Mouse (Mus musculus): ENCODE results near the gene Tor2a. TPM values are rescaled to one million over a fixed set of nuclear protein-coding genes. Genes with fewer than 3 reads are reported as not detected.
A peak's percentile ranks its signal among the peaks of the same experiment; 100 is the strongest.

Tor2a gene
- 24.7 and 27.7 TPM in 2 replicates for polyA plus RNA-seq (2015; fragmentation: Nextera tagmentation; extraction: Ambion mirVana)

DNA sequence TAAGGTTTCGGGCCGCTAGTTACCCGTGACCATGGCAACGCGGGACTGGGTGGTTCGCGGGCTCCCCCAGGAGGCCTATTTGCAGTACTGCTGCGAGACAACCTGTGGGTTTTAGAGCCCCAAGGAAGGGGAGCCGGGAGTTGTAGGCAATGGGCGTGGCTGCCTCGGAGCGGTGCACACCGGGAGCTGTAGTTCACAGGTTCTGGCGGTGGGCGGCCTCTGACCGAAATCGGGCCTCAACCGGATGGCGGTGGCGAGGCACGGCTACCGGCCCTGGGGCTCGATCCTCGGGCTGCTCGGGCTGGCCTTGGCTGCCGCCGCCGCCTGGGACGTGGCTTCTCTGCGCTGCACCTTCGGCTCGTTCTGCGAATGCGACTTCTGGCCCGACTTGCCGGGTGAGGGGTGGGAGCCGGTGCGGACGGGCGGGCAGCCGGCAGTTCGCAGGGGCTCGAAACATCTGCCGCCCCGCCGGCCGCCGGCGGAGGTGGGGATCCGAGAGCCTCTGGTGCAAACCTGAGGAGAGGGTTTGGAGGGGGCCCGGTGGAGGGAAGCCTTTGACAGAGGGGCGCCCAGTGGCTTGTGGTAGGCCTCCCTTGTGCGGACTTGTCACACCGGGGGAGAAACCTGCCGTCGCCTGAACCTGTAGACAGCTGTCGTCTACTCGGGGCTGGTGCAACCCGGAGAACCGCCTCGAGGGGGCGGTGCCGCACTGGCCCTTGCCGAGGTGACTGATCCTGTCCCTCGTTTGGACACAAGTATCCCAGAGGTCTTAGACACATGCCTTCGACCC lies at the start of gene Tor2a:
Tor2a (plus strand) TSS at position 179 of the 790 bp plus-strand sequence.
- peak; percentile 90 for ATAC-seq (ENCODE audit: insufficient read depth)
- under 1% methylated on average over 66 of the region's 66 CpGs for WGBS (ENCODE audit: insufficient replicate concordance)
- H3K36me3 ChIP-seq (replicated peaks) = peaks cover 23% of the 10 kb centered on the region

DNA sequence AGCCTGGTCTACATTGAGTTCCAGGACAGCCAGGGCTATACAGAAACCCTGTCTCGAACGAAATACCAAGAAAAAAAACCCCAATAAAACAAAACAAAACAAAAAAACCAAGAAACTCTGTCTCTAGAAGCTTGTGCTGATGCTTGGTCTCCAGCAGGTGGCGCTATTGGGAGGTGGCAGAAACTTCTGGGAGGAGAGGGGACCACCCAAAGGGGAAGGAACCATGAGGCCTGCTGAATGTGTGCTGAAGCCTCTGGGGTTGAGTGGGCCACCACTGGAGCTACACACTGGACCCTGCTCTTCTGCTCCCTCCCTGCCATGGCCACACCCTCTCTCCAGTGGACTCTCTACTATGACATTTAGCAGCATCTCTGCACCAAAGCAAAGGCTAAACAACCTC lies 48.4 kb upstream of the Tor2a start:
- no peaks in the 10 kb centered on the region for H3K9me3 ChIP-seq (replicated peaks)
- WGBS (ENCODE audit: insufficient replicate concordance) = 17% methylated on average over 3 of the region's 3 CpGs
- H3K27ac ChIP-seq (replicated peaks) = no peak overlapping the region
- no peak overlapping the region for H3K4me2 ChIP-seq
- H3K9ac ChIP-seq = no peak overlapping the region
- peaks cover 40% of the 10 kb centered on the region for H3K4me1 ChIP-seq (replicated peaks)
- peaks cover 79% of the 10 kb centered on the region for H3K36me3 ChIP-seq (replicated peaks)
- H3K4me3 ChIP-seq (replicated peaks) = no peak overlapping the region
- ATAC-seq (ENCODE audit: insufficient read depth) = no peak
- no peaks in the 10 kb centered on the region for H3K27me3 ChIP-seq

More for the DNA sequence above, at the start of gene Tor2a:
- Histone ChIP-seq H3K9me3 (replicated peaks) (no peaks in the 10 kb centered on the region), H3K4me2 (peak within 1 kb of the TSS; percentile 96), H3K27me3 (no peaks in the 10 kb centered on the region), H3K27ac (replicated peaks) (peak within 1 kb of the TSS; percentile 79), H3K9ac (peak within 1 kb of the TSS; percentile 71), H3K4me1 (replicated peaks) (peaks cover 18% of the 10 kb centered on the region), H3K4me3 (replicated peaks) (peak within 1 kb of the TSS; percentile 71)

DNA sequence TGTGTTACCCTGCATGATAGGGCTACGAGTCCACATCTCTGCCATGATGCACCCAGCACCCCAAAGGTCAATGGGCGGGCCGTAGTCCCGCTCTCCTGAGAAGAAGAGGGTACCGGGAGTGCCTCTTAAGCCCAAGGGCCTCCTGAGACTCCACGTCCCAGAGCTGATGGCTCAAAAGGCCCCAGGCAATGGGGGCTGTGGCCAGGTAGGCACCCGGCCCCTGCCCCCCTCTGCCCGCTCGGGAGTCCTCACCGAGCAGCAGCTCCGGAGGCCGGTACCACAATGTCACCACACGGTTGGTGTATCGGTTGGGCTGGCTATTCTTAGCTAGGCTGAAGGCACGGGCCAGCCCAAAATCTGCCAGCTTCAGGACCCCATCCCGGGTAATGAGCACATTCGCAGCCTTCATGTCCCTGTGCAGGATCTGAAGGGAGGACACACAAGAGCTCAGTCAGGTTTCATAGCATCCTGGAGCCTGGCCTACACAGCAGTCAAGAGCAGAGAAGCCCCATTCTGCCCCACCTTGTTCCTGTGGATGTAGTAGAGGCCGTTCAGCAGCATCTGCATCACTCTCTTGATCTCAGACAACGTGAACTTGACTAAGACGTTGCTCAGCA lies 47.4 kb upstream of the Tor2a start:
- no peaks in the 10 kb centered on the region for H3K9me3 ChIP-seq (replicated peaks)
- H3K27me3 ChIP-seq = no peaks in the 10 kb centered on the region
- H3K36me3 ChIP-seq (replicated peaks) = peaks cover 70% of the 10 kb centered on the region
- H3K27ac ChIP-seq (replicated peaks) = no peak overlapping the region; the same call in 1 of the 2 replicates
- no peak overlapping the region for H3K4me3 ChIP-seq (replicated peaks)
- WGBS (ENCODE audit: insufficient replicate concordance) = 83% methylated on average over 20 of the region's 20 CpGs
- H3K9ac ChIP-seq = no peak overlapping the region
- H3K4me2 ChIP-seq = no peak overlapping the region
- ATAC-seq (ENCODE audit: insufficient read depth) = no peak
- H3K4me1 ChIP-seq (replicated peaks) = peaks cover 50% of the 10 kb centered on the region

DNA sequence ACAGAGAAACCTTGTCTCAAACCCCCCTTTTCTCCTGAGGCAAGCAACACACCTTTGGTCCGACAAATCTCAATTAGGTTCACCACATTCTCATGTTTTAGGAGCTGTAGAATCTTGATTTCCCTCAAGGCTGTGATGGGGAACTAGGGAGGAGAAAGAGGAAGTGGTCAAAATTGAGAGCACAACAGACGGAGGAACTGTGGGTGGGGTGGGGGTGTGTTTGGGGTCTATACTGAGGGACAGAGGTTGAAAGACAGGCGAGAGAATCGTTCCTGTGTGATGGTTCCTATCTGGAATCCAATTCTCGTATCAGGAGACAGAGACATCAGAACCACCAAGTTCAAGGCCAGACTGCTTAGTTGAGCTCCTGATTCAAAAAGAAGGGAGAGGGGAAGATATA lies 46.6 kb upstream of the Tor2a start:
- no peak for ATAC-seq (ENCODE audit: insufficient read depth)
- Histone ChIP-seq H3K4me2 (peak overlapping the region; percentile 18), H3K4me1 (replicated peaks) (peaks cover 58% of the 10 kb centered on the region), H3K9ac (no peak overlapping the region), H3K9me3 (replicated peaks) (no peaks in the 10 kb centered on the region), H3K36me3 (replicated peaks) (peaks cover 62% of the 10 kb centered on the region), H3K27me3 (no peaks in the 10 kb centered on the region), H3K27ac (replicated peaks) (no peak overlapping the region; the same call in 1 of the 2 replicates), H3K4me3 (replicated peaks) (no peak overlapping the region; the same call in 1 of the 2 replicates)
- 38% methylated on average over 5 of the region's 5 CpGs for WGBS (ENCODE audit: insufficient replicate concordance)

DNA sequence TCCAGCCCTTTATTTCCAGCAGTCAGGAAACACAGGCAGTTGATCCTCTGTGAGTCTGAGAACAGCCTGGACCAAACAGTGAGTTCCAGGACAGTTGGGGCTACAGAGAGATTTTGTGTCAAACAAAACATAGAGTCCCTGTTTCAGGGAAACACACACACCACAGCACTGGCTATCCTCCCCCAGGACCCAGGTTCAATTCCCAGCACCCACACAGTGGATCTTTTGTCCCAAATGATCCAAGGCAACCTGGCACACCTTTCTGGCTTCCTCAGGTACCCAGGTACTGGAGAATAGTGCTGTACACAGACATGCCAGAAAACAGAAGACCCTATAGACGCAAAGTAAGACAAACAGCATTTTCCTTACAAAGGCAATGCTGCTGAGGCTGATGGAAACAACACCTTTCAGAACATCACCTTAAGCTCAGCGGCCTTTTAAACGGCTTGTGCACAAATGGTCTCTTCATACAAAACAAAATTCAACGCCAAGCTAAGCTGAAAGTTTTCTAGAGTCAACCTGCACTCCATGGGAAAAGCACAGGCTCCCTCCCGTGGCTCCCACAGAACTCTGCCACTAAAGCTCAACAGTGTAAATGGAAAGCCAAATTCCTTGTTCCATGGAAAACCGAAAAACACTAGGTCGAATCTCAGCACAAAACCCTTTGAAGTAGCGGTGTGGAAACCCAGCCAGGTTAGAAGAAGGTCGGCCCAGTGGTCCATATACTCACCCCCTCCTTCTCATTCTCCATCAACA lies 45.6 kb upstream of the Tor2a start:
- Histone ChIP-seq H3K4me3 (replicated peaks) (peak overlapping the region; percentile 94), H3K9ac (peak overlapping the region; percentile 90), H3K27me3 (no peaks in the 10 kb centered on the region), H3K9me3 (replicated peaks) (no peaks in the 10 kb centered on the region), H3K4me1 (replicated peaks) (peaks cover 59% of the 10 kb centered on the region), H3K27ac (replicated peaks) (peak overlapping the region; percentile 94), H3K4me2 (peak overlapping the region; percentile 94), H3K36me3 (replicated peaks) (peaks cover 52% of the 10 kb centered on the region)
- WGBS (ENCODE audit: insufficient replicate concordance) = 20% methylated on average over 9 of the region's 9 CpGs
- no peak for ATAC-seq (ENCODE audit: insufficient read depth)

DNA sequence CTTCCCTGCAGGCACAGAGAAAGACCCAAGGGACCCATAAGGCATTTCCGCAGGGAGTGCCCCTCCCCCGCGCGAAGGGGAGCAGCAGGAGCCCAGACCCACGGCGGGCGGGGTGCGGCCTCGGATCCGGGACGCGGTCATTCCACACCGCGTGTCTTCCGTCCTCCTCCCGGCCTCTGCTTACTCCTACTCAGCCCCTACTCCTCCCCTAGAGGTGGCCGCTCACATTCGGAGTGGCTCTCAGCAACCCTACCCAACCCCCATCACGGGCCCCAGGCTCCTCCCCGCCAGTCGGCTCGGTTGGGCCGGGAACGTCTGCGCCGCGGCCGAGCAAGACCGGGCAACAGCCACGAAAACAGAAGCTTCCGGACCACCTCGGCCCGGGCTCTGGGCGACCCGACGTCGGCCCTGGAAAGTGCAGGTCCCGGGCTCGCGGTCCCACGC lies 44.9 kb upstream of the Tor2a start:
- peak overlapping the region; percentile 94 for H3K4me3 ChIP-seq (replicated peaks)
- peak overlapping the region; percentile 90 for H3K9ac ChIP-seq
- H3K4me2 ChIP-seq = peak overlapping the region; percentile 94
- H3K27me3 ChIP-seq = no peaks in the 10 kb centered on the region
- H3K9me3 ChIP-seq (replicated peaks) = no peaks in the 10 kb centered on the region
- peaks cover 54% of the 10 kb centered on the region for H3K4me1 ChIP-seq (replicated peaks)
- H3K36me3 ChIP-seq (replicated peaks) = peaks cover 45% of the 10 kb centered on the region
- WGBS (ENCODE audit: insufficient replicate concordance) = under 1% methylated on average over 41 of the region's 41 CpGs
- peak overlapping the region; percentile 94 for H3K27ac ChIP-seq (replicated peaks)
- peak; percentile 68 for ATAC-seq (ENCODE audit: insufficient read depth)

DNA sequence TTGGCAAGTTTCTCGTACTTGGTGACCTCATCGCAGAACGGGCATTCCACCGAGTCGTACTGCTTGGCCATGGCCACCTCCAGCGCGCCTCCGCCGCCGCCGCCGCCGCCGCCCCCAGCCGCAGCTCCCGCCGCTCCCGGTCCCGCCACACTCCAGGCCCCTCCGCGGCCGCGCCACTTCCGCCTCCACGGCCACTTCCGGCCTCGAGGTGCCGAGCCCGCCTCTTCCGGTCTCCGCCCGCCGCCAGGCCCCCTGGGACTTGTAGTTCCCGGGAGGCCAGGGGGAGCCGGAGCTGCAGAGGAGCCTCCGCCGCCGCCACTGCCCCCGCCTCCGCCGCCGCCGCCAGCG lies 44.5 kb upstream of the Tor2a start:
- Histone ChIP-seq H3K27ac (replicated peaks) (peak overlapping the region; percentile 94), H3K4me1 (replicated peaks) (peaks cover 54% of the 10 kb centered on the region), H3K36me3 (replicated peaks) (peaks cover 41% of the 10 kb centered on the region), H3K4me2 (peak overlapping the region; percentile 94), H3K27me3 (no peaks in the 10 kb centered on the region), H3K9ac (peak overlapping the region; percentile 90), H3K9me3 (replicated peaks) (no peaks in the 10 kb centered on the region), H3K4me3 (replicated peaks) (peak overlapping the region; percentile 94)
- WGBS (ENCODE audit: insufficient replicate concordance) = under 1% methylated on average over 44 of the region's 44 CpGs
- peak; percentile 88 for ATAC-seq (ENCODE audit: insufficient read depth)

DNA sequence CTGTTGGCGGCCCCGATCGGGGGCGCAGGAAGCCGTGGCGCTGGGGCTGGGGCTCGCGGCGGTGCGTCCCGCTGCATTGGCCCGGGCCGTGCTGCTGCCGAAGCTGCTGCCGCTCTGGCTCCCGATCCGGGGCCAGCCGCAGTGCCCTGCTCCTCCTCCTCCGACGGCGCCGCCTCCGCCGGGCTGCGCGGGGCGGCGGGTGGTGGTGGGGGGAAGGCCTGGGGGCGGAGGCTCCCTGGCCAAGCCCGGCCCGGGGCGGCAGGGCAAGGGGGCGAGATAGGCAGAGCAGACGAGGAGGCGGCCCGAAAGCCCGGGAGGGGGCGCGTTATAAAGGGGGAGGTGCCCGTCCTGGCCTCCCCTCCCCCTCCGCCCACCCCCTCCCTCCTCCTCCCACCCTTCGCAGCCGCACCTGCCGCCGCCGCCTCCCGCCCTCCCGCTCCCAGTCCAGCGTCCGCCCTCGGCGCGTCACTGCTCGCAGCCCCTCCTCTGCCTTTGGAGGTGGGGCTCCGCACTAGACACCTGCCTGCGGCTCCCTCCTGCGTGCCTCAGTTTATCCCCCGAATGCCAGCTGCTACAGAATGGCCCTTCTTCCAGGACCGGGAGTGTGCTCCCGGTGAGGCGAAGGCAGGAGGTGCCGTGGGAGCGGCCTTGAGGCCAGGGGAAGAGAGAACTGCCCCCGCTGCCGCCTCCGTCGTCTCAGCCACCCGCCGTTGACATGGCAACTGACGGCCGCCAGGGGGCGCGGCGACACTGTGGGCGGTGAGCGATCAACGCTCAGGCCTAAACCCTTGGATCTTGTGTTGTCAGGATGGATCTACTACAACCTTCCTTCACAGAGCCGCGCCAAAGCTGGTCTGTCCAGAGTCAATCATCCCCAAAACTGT lies 43.9 kb upstream of the Tor2a start, which contains the start of gene Cdk9:
Cdk9 (minus strand) TSS at position 143 of the 884 bp plus-strand sequence.
- no peaks in the 10 kb centered on the region for H3K27me3 ChIP-seq
- WGBS (ENCODE audit: insufficient replicate concordance) = under 1% methylated on average over 61 of the region's 79 CpGs
- H3K9me3 ChIP-seq (replicated peaks) = no peaks in the 10 kb centered on the region
- H3K4me2 ChIP-seq = peak within 1 kb of the TSS; percentile 94
- peak within 1 kb of the TSS; percentile 90 for H3K9ac ChIP-seq
- H3K4me1 ChIP-seq (replicated peaks) = peaks cover 54% of the 10 kb centered on the region
- ATAC-seq (ENCODE audit: insufficient read depth) = peak; percentile 81
- peak within 1 kb of the TSS; percentile 94 for H3K27ac ChIP-seq (replicated peaks)
- H3K36me3 ChIP-seq (replicated peaks) = peaks cover 35% of the 10 kb centered on the region
- peak within 1 kb of the TSS; percentile 94 for H3K4me3 ChIP-seq (replicated peaks)

DNA sequence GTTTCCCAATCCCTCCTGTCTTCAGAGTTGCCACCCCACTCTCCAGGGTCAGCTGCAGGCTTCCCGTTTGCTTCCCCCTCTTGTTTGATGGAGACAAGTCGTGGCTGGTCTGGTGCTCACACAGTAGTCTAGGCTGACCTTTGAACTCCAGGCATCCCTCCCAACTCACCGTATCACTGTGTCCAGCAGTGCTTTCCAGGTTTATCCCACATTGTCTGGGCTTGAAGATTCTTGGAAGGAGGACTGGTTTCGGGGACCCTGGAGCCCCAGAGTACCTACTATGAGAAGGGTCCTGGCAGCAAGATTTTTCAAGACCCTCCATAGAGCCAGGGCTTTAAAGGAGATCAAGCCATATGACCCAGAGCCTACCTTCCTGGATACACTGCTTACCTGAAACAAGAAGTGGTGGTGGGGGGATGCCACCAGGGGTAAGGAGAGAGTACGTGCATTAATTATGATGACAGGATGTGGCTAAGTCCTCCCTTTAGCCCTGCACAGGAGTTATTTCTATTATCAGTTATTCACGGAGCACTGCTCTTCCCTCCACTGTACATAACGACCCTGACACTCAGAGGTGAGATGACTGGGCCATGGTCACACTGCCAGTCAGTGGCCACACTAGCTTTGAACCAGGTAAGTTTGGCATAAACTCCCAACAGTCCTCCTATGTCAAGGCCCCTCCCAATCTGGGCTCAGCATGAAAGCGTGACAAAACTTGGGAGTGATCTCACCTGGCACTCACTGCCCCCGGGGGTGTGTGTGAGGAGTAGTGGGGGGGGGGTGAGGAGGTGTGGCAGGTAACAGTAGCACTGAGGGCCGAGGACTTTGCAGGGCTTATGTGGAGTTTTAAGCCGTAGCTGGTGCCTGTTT lies 42.7 kb upstream of the Tor2a start:
- H3K9ac ChIP-seq = peak overlapping the region; percentile 90; the same call in 1 of the 2 replicates
- ATAC-seq (ENCODE audit: insufficient read depth) = no peak
- peak overlapping the region; percentile 94 for H3K4me3 ChIP-seq (replicated peaks)
- H3K27me3 ChIP-seq = no peaks in the 10 kb centered on the region
- peaks cover 23% of the 10 kb centered on the region for H3K36me3 ChIP-seq (replicated peaks)
- H3K4me1 ChIP-seq (replicated peaks) = peaks cover 53% of the 10 kb centered on the region
- WGBS (ENCODE audit: insufficient replicate concordance) = 24% methylated on average over 11 of the region's 11 CpGs
- peak overlapping the region; percentile 94 for H3K4me2 ChIP-seq
- peak overlapping the region; percentile 94 for H3K27ac ChIP-seq (replicated peaks)
- no peaks in the 10 kb centered on the region for H3K9me3 ChIP-seq (replicated peaks)

Data from liver, embryonic 15.5 days (tissue).